Mouse (Mus musculus): ENCODE data around the gene Lnpk. TPM values are rescaled to one million over a fixed set of nuclear protein-coding genes. Genes with fewer than 3 reads are reported as not detected.
A peak's percentile ranks its signal among the peaks of the same experiment; 100 is the strongest.

Lnpk gene
- total RNA-seq (2021) = 10 to 100 TPM; 52.0 to 56.9 TPM
- long read RNA-seq, experiment 1, transcript Lnpk-201 (13 exons, 3,195 nt) = major isoform, 21 of 29 reads
- long read RNA-seq, experiment 1, partial matches to known transcripts = 0 of 29 reads
- long read RNA-seq, experiment 1, other reads (novel, unspliced or antisense) = 5 of 29 reads
- long read RNA-seq, experiment 2, transcript Lnpk-201 (13 exons, 3,195 nt) = major isoform, 33 of 54 reads
- long read RNA-seq, experiment 2, partial matches to known transcripts = 3 of 54 reads
- long read RNA-seq, experiment 2, other reads (novel, unspliced or antisense) = 16 of 54 reads

DNA sequence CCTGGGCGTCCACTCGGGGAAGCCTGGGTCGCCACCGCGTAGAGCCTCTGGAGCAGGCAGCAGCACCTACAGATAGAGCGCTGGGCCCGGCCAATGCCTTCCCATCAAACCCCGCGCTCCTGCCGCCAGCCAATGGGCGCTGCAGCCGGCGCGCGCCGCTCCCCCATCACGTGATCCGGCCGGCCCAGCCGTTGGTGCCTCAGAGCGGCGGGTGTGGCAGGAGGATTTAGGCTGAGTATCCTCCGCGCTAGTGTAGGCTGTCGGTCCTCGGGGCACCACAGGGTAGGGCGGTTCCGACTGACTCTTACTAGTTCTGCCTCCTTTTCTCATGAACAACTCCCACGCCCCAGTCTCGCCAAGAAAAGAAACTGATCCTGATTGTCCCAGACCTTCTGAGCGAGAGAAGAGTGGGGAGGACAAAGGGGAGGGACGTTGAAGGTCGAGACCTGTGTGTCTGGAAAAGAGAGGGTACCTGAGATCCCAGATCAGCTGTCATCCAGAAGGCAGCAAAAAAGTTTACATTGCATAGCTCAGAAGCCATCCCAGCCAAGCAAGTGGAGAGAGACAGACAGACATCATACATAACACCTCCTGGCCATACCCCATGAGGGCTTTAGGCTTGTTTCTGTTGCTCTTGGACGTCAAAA is at the start of gene Lnpk:
Lnpk (minus strand) TSS at position 593 of the 647 bp plus-strand sequence.
- Histone ChIP-seq H3K4me3 (peak within 1 kb of the TSS; percentile 99), H3K27ac (peak within 1 kb of the TSS; percentile 87)
- peak; percentile 91 to 92 for DNase-seq (ENCODE audit: low spot score in 2 of 2)
- TF ChIP-seq CTCF (conservative IDR thresholded peaks at IDR 0.05) = peak; percentile 42

- no peak for TF ChIP-seq CTCF (conservative IDR thresholded peaks at IDR 0.05)
- no peak overlapping the region for H3K4me3 ChIP-seq
- no peak overlapping the region for H3K27ac ChIP-seq
- DNase-seq (ENCODE audit: low spot score in 2 of 2) = no peak
These were observed 41.1 kb upstream of the Lnpk start for GRCm38 (mm10) chr2:74620368-74620767.

GRCm38 (mm10) chr2:74619676-74620246 is 40.5 kb upstream of the Lnpk start:
- no peak for DNase-seq (ENCODE audit: low spot score in 2 of 2)
- no peak overlapping the region for H3K4me3 ChIP-seq
- H3K27ac ChIP-seq = no peak overlapping the region
- no peak for TF ChIP-seq CTCF (conservative IDR thresholded peaks at IDR 0.05)

DNA sequence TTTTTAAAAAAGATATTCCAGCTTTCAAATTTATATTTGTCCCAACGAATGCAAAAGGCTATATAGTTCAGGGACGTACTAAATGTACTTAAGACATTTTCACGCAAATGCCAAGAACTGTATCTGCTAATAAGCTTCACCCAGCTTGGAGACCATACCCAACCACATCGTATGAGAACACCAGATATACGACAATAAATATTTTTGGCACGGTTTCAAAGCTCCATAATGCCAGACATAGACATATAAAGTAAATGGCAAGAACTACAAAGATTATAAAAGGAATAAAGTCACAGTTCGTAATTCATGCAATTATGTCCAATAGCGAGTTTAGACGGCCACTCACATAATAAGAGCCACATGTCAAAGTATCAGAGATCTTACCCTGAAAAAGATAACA is 38.5 kb upstream of the Lnpk start:
- H3K4me3 ChIP-seq = no peak overlapping the region
- DNase-seq (ENCODE audit: low spot score in 2 of 2) = no peak
- no peak overlapping the region for H3K27ac ChIP-seq
- TF ChIP-seq CTCF (conservative IDR thresholded peaks at IDR 0.05) = no peak

GRCm38 (mm10) chr2:74611406-74611805 is 32.2 kb upstream of the Lnpk start:
- TF ChIP-seq CTCF (conservative IDR thresholded peaks at IDR 0.05) = no peak
- Histone ChIP-seq H3K4me3 (no peak overlapping the region), H3K27ac (no peak overlapping the region)
- DNase-seq (ENCODE audit: low spot score in 2 of 2) = no peak

- no peak for DNase-seq (ENCODE audit: low spot score in 2 of 2)
- no peak for TF ChIP-seq CTCF (conservative IDR thresholded peaks at IDR 0.05)
- no peak overlapping the region for H3K27ac ChIP-seq
- H3K4me3 ChIP-seq = no peak overlapping the region
These were observed 30.1 kb upstream of the Lnpk start for GRCm38 (mm10) chr2:74609350-74609749.

DNA sequence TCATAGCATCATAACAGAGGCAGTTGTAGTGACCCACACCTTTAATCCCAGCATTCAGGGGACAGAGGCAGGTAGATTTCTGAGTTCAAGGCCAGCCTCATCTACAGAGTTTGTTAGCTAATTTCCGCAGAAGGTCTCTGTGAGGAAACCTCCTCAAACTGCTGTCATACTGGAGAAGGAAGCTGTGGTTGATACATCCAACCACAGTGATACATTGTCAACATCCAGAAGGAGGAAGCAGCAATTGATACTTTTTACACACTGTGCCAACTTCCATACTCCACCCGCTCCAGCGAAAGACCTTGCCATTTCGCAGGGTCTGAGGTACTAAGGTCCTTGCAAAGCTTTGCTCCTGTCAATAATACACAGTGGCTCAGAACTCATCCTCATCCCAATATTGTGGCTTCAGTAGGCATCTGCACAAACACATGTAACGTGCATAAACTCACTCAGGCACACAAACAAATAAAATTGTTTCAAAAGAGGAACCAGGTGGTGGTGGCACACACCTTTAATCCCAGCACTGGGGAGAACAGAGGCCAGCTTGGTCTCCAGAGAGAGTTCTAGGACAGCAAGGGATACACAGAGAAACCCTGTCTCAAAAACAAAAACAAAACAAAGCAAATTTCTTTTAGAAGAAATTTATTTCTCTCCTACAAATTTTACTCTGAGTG is 27.0 kb upstream of the Lnpk start:
- no peak for DNase-seq (ENCODE audit: low spot score in 2 of 2)
- Histone ChIP-seq H3K27ac (no peak overlapping the region), H3K4me3 (no peak overlapping the region)
- no peak for TF ChIP-seq CTCF (conservative IDR thresholded peaks at IDR 0.05)

DNA sequence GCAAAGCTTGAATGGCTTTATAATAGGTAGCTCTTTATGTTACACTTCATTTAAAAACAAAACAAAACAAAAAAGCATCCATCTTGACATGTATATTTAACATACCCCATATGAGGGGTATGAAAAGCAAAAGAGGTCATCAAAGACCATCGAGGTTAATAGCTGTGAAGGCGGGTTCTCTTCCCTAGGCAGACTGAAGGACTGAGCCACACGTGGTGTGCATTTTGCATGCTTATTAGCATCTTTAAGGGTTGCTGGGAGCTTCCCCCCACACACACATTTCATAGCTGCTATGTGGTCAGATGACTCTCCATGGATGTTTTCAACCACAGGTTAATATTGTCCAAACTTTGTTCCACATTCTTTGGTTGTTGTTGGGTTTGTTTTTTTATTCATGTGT is 24.8 kb upstream of the Lnpk start:
- DNase-seq (ENCODE audit: low spot score in 2 of 2) = no peak
- no peak overlapping the region for H3K4me3 ChIP-seq
- no peak overlapping the region for H3K27ac ChIP-seq
- TF ChIP-seq CTCF (conservative IDR thresholded peaks at IDR 0.05) = no peak

GRCm38 (mm10) chr2:74602483-74602882 is 23.2 kb upstream of the Lnpk start:
- DNase-seq (ENCODE audit: low spot score in 2 of 2) = no peak
- TF ChIP-seq CTCF (conservative IDR thresholded peaks at IDR 0.05) = no peak
- no peak overlapping the region for H3K27ac ChIP-seq
- no peak overlapping the region for H3K4me3 ChIP-seq

DNA sequence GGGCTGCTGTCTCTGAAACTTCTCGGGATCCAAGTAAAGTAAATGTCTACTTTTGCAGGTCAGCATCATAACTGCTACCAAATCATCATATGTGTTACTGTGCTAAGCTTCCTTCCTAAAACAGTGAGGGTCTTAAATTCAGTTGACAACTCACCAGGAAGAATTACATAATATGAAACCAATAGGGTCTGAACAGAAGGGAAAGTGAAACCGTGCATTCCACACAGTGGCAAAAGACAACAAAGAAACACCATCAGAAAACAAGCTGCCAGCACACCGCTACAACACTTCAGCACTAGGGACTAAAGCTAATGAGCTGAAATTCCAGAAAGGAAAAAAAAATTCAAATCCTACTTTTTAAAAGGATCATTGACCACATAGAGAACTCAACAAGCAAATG is 17.9 kb upstream of the Lnpk start:
- no peak for TF ChIP-seq CTCF (conservative IDR thresholded peaks at IDR 0.05)
- no peak for DNase-seq (ENCODE audit: low spot score in 2 of 2)
- Histone ChIP-seq H3K27ac (no peak overlapping the region), H3K4me3 (no peak overlapping the region)

- H3K27ac ChIP-seq = no peak overlapping the region
- H3K4me3 ChIP-seq = no peak overlapping the region
- no peak for DNase-seq (ENCODE audit: low spot score in 2 of 2)
- no peak for TF ChIP-seq CTCF (conservative IDR thresholded peaks at IDR 0.05)
These were observed 16.9 kb upstream of the Lnpk start for GRCm38 (mm10) chr2:74596094-74596493.

- H3K27ac ChIP-seq = peak overlapping the region; percentile 87
- H3K4me3 ChIP-seq = peak overlapping the region; percentile 99
- DNase-seq (ENCODE audit: low spot score in 2 of 2) = peak; percentile 10 to 27
- TF ChIP-seq CTCF (conservative IDR thresholded peaks at IDR 0.05) = no peak
These were observed 941 bp downstream of the Lnpk start for GRCm38 (mm10) chr2:74578146-74578842.

DNA sequence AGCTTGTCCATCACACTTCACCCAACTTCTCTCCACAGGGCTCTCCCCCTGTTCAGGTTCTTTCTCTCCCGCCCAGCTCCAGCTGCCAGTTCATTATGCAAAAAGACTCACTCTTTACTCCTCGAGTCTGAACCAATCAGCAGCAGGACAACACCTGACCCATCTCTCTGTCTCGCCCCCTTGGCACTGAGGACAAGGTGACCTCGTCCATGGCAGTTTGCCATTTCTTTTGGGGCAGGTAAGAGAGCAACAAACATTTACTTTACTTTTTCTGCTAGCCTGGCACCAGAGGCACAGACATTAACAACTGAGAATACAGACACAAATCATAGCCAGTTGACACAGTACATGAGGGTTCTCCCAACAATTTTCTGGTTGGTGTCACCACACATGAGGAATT is 8.8 kb downstream of the Lnpk start:
- no peak for TF ChIP-seq CTCF (conservative IDR thresholded peaks at IDR 0.05)
- no peak overlapping the region for H3K27ac ChIP-seq
- DNase-seq (ENCODE audit: low spot score in 2 of 2) = no peak
- no peak overlapping the region for H3K4me3 ChIP-seq

All from layer of hippocampus, adult 2 months (tissue).